Mouse (Mus musculus) cerebellum, adult 2 months (tissue): ENCODE data around the gene Tmtc4. TPM values are rescaled to one million over a fixed set of nuclear protein-coding genes. Genes with fewer than 3 reads are reported as not detected.

Experiments
- DNase-seq, 2 experiments: peaks; one replicate each; pipeline ENCODE4 v3.0.0; 2021
- H3K27ac ChIP-seq: fragments of 200-500 bp; 2 replicates; pipeline ENCODE4 v1.5.1; 2012; ENCODE audit warnings: low read length, control low read depth, inconsistent platforms; ENCODE audit not compliant: insufficient read depth
- H3K27me3 ChIP-seq: fragments of 200-500 bp; 2 replicates; pipeline ENCODE4 v1.6.1; 2012; ENCODE audit warnings: inconsistent platforms, mild to moderate bottlenecking, low read length, moderate library complexity; ENCODE audit not compliant: control insufficient read depth, insufficient read depth
- H3K4me1 ChIP-seq: fragments of 200-500 bp; 2 replicates; pipeline ENCODE4 v1.6.1; 2011; ENCODE audit warnings: low read length; ENCODE audit not compliant: control insufficient read depth, insufficient read depth
- H3K4me3 ChIP-seq: fragments of 200-500 bp; replicated peaks from 2 replicates; pipeline ENCODE3; 2011; ENCODE audit warnings: mild to moderate bottlenecking, low read depth, low read length, control low read depth; ENCODE audit not compliant: insufficient read depth
- CTCF ChIP-seq: fragments of 200-500 bp; IDR thresholded peaks from 2 replicates; pipeline ENCODE4 v1.5.1; 2011; ENCODE audit warnings: low read depth, mild to moderate bottlenecking, control low read depth, low read length, moderate library complexity, borderline replicate concordance; ENCODE audit not compliant: insufficient read depth
- POLR2A ChIP-seq: fragments of 200-500 bp; IDR thresholded peaks from 2 replicates; pipeline ENCODE4 v1.6.1; 2011; ENCODE audit warnings: low read length, control low read depth, borderline replicate concordance; ENCODE audit not compliant: insufficient read depth
- WGBS: fragments of 180-500 bp; shearing (Covaris S2); methylation state at CpG from one replicate; pipeline ENCODE4 v1.1.7; 2018; 5-methylcytosine and 5-hydroxymethylcytosine counted together
- polyA plus RNA-seq: library from polyadenylated mRNA; depleted of rRNA; stranded (reverse); fragments of >200 nt; gene quantifications from 2 replicates; pipeline ENCODE4 v1.2.3, GENCODE M21; 2012

The Tmtc4 gene
- polyA plus RNA-seq, 1 experiment, result 31.2 TPM

DNA sequence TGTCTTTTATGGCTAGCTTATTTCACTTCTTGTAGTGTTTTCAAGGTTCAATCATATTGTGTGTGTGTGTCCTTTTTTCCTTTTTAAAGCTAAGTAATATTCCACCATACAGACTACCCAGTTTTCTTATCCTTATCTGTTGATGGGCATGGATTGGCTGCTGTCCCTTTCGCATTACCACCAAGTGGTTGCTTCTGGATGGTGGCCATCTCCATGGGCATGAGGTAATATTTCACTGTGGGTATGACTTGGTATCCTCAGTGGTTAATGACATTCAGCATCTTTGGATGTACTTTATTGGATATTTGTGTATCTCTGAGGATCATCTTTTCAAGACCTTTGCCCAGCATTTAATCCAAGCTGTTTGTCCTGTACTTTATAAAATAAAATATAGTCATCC, 87.7 kb downstream of the Tmtc4 start:
- TF ChIP-seq CTCF, result no peak
- no peak for TF ChIP-seq POLR2A
- no peak overlapping the region for H3K4me3 ChIP-seq
- H3K4me1 ChIP-seq, result peaks cover 17% of the 10 kb centered on the region
- peak; percentile 34 to 58 for DNase-seq
- no peaks in the 10 kb centered on the region for H3K27me3 ChIP-seq
- no peak overlapping the region for H3K27ac ChIP-seq
- 44% methylated on average over 1 of the region's 1 CpGs for WGBS

DNA sequence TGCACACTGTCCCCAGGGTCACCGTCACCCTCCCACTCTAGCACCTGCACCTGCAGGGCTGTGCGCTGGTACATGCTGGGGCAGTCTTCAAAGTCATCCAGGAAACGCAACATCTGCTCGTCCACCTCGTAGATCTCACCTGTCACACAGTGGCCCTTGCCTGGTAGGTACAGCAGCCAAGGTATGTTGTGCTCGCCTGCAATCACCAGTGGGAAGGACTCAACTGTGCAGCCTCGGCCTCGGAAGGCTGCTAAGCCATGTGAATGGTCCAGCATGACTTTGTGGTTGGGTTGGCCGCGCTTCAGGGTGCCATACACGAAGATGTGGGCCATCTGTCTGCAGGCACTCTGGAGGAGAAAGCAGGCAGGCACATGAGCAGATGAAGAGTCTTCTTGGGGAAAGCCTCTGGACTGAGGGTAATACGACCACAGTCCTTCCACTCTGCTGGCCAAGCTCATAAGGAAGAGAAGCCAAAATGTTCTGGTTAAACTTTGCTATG, 92.3 kb downstream of the Tmtc4 start:
- Histone ChIP-seq H3K27ac (0 out of 2 replicates have a peak overlapping the region, but pooled peaks have one; percentile 30), H3K4me1 (peaks cover 16% of the 10 kb centered on the region), H3K4me3 (no peak overlapping the region), H3K27me3 (no peaks in the 10 kb centered on the region)
- TF ChIP-seq POLR2A (no peak), CTCF (no peak)
- 51% methylated on average over 12 of the region's 12 CpGs for WGBS
- DNase-seq, result peak; percentile 52 to 53

DNA sequence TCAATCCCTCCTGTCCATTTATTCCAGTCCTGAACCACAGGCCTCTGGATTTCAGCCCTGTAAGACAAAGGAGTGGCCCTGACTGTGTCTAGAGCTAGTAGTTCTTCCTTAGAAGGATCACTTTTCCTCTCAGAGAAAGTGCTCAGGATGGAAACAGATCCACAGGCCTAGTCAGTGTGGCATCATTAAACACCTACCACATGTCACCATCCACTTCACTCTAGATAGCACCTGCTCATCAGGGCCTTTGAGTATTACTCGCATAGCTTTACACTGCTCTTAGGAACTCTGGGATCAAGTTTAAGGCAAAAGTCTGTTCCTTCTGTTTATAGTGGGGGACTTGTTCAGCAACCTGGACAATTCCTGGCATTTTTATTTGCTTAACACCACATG, 95.4 kb downstream of the Tmtc4 start:
- no peak for DNase-seq
- WGBS, result 91% methylated on average over 1 of the region's 1 CpGs

DNA sequence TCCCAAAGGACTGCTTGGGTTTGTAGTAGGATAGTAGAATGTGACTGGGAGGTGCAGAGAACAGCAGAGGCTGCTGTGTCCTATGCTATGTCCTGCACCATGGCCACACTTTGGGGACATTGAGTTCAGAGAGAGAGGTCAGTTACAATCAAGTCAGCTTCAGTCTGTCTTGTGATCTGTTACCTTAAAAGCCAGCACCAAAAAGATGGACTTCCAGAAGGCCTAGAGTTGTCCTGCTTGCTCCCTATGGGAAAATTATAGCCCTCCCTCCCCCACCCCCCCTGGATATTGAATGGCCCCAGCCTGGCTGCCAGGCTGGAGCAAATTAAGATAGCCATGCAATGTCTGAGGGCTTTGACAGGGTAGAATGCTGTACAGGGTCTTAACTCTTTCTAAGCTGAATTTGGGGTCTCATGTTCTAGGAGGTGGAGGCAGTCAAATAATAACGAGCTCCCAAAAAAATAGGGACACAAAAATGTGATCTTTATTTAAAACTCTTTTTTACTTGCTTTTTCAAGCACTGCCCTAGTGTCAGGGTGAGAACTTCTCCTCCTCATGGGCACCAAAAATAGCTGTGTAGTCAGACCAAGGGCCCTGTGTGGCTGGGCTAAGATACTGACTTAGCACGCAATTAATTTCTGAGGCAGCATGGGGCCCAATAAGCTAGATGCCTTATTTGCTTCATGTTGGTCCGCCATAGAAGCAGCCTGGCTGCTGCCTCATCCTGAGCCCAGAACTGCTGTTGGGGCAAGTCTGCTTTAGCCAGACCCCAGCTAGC, 95.9 kb downstream of the Tmtc4 start:
- Histone ChIP-seq H3K4me3 (no peak overlapping the region), H3K27me3 (no peaks in the 10 kb centered on the region), H3K27ac (peak overlapping the region; percentile 64), H3K4me1 (peaks cover 44% of the 10 kb centered on the region)
- WGBS, result 64% methylated on average over 3 of the region's 3 CpGs
- DNase-seq, result peak in 1 of 2 experiments; percentile 11
- TF ChIP-seq POLR2A, result no peak
- TF ChIP-seq CTCF, result no peak

More for the DNA sequence above, 95.4 kb downstream of the Tmtc4 start:
- H3K4me1 ChIP-seq, result peaks cover 39% of the 10 kb centered on the region
- H3K4me3 ChIP-seq, result no peak overlapping the region
- H3K27me3 ChIP-seq, result no peaks in the 10 kb centered on the region
- H3K27ac ChIP-seq, result peak overlapping the region; percentile 64
- TF ChIP-seq CTCF (no peak), POLR2A (no peak)

DNA sequence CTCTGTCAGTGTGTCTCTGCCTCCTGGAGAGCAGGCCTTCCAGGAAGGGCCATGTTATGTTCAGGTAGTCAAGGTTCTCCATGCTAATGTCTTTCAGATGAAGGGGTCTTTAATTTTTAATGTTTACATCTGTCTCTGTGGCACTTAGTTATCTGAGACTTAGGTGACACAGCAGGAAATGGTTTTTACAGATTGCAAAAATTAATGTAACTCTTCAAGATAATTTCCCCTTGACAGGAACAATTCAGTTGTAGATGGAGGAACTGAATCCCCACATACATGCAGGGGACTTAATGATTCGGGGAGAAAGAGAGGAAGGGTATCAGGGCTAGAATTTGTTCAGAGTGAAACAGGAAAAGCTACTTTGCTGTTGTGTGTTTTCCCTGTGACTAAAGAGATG, 96.6 kb downstream of the Tmtc4 start:
- Histone ChIP-seq H3K4me1 (peaks cover 50% of the 10 kb centered on the region), H3K4me3 (no peak overlapping the region), H3K27me3 (no peaks in the 10 kb centered on the region), H3K27ac (peak overlapping the region; percentile 91)
- DNase-seq, result no peak
- TF ChIP-seq POLR2A, result no peak
- no peak for TF ChIP-seq CTCF
- 96% methylated on average over 1 of the region's 1 CpGs for WGBS

DNA sequence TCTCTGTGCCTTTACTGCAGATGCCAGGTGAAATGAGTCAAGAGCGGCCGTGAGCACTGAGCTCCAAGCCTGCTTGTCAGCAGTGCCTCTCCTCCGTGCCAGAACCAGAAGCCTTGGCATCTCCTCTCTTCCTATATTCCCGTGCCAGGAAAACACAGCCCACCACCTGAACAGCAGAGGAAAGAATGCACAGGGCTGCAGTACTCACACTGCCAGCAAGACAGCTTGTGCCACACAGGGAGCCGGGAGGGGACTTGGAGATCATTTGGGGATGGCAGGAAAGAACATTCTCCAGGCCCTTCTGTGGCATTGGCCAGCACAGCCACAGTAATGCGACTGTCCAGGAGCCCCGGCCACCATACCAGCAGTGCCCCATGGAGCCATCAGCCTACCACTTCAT, 97.9 kb downstream of the Tmtc4 start:
- no peak for TF ChIP-seq CTCF
- TF ChIP-seq POLR2A, result no peak
- Histone ChIP-seq H3K27me3 (no peaks in the 10 kb centered on the region), H3K4me3 (no peak overlapping the region), H3K27ac (peak overlapping the region; percentile 91), H3K4me1 (peaks cover 53% of the 10 kb centered on the region)
- WGBS, result 11% methylated on average over 7 of the region's 7 CpGs
- peak; percentile 97 to 100 for DNase-seq

DNA sequence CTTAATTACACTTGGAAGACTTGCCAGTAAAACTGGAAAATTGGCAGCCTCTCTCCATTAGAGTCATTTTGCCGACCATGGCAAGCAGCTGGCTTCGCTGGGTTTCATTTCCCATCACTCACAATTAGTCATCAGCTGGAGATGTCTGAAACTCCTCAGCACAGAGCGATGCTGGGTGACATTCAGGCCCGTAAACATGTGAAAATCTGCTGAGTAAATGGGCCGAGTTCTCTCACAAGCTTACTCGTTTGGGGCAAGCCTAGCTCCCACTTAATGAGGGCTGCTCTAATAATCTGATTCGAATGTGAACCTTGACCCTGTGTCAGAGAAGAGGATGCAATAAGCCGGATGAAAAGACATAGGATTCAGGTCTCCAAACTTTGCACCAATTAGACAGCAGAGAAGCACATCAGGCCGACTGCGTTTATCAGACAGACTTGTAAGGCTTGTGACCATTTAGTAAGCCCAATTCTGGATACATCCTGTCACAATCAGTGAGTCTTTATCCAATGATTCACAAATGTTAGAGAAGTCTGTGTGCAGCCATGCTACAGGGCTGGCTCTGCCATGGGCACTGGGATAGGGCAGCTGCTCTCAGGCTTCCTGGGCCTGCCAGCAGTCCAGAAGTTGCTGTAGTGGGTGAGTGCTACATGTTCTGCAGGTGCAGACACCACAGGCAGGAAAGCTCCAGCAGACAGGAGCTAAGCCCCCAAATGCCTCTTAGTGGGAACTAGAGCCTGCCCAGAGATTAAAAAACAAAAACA, 99.8 kb downstream of the Tmtc4 start:
- peak; percentile 25 to 42 for DNase-seq
- no peaks in the 10 kb centered on the region for H3K27me3 ChIP-seq

More for the DNA sequence above, 99.8 kb downstream of the Tmtc4 start:
- H3K4me3 ChIP-seq, result no peak overlapping the region
- H3K4me1 ChIP-seq, result peaks cover 56% of the 10 kb centered on the region
- TF ChIP-seq POLR2A, result no peak
- no peak for TF ChIP-seq CTCF
- WGBS, result 45% methylated on average over 10 of the region's 10 CpGs
- peak overlapping the region; percentile 97 for H3K27ac ChIP-seq
